Mouse (Mus musculus) kidney, postnatal 4 days (tissue): ENCODE measurements around the gene Cpsf7.

Experiments
- DNase-seq, 2 experiments: peaks; one replicate each; pipeline ENCODE4 v3.0.0; 2021; ENCODE audit warnings: mixed read lengths in 2 of 2

Gene Cpsf7

DNA sequence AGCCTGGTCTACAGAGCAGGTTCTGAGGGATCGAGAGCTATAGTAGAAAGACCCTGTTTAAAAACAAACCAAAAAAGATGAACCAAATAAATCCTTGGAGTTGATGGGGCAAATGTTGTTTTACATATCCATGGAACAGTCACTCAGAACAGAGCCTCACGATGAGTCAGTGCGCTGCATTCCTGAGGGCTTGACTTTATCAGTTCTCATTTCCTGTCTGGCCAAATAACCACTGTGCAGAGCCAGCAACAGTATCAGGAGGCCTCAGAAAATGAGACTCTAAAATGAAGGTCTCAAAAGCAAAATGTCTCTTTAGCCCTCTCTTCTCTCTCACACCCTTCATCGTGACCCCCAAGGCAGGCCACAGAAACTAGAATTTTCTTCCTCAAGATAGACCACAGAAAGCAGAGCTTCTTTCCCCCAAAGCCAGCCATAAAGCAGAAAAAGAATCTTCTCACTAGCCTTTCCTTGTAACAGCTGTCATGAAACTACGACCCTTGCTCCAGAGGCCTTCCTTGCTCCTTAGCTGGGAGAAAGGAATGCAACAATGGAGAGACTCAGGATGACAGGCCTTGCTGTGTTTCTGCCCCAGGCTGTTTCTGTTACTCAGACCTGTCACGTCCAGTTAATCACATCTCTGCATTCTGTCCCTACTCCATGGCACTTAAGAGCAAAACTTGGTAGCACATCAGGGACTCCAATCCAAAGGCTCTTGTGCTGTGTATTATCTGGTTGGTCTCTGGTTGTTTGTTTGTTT is 36.7 kb downstream of the Cpsf7 start:
- DNase-seq, result peak in 1 of 2 experiments; percentile 40

DNA sequence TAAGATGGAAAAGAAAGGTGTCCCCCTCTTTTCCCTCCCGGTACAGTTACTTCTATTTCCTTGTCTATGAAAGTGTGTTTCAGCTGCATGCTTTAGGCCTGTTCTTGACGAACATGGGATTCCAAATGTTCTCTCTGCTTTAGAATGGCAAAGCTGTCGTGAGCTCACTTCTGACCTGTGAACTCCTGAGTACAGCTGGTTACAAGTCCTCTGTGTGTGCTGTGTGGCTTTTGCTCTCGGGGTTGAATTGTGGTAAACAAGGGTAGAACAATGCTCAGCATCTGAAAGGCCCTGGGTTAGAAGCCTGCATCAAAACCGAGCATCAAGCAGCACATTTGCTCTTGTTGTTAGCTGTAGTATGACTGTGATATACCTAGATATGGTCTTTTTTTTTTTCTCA is 37.3 kb downstream of the Cpsf7 start:
- no peak for DNase-seq

DNA sequence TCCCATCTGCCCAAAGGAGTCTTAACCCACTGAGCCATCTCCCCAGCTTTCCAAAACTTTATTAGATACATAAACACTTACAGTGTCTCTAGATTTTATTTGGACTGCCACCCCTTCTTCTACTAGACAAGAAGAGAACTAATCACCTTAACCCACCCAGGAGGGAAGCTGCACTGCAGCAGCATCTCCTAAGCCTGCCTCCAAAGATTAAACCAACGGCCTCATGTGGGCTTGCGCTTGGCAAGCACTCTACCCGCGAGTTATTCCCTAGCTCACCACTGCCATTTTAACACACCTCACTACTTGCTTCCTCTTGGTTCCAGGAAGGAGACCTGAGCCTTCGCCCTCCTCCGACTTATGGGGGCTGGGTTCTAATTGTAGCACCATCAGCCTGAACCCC is 39.2 kb downstream of the Cpsf7 start:
- DNase-seq, result no peak

DNA sequence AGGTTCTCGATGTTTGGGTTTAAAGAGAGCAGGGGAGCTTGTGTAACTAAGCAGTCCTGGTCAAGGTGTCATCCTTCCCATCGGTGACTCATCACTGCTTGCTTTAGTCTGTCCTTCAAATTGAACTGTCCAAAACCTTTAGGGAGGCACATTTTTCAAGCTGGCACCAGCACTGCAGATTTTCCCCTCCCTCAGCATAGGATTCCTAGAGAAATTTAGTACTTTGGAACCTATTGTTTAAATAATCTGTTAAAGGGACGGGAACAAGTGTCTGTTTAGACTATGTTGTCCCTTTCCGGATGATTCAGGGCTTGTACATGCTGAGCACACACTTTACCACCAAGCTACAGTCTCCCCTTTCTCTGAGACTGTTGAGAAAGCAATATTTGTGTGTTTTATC is 40.2 kb downstream of the Cpsf7 start:
- no peak for DNase-seq

DNA sequence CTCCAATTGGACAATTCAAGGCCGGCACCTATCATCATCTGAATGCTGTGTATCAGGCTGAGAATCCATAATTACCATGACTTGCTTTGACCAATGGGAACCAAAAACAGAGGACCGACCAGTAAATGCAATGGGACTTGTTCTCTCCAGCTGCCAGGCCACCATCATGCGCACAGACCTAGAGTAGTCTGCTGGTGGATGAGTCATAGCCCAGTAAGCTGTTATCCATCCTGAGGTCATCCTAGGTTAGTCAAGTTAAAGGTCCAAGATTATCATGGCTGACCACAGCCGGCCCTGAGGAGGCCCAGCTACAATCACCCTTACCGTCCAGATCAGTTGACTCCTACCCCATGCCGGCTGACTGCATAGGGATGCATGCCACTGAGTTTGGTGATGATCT is 44.6 kb downstream of the Cpsf7 start:
- no peak for DNase-seq

DNA sequence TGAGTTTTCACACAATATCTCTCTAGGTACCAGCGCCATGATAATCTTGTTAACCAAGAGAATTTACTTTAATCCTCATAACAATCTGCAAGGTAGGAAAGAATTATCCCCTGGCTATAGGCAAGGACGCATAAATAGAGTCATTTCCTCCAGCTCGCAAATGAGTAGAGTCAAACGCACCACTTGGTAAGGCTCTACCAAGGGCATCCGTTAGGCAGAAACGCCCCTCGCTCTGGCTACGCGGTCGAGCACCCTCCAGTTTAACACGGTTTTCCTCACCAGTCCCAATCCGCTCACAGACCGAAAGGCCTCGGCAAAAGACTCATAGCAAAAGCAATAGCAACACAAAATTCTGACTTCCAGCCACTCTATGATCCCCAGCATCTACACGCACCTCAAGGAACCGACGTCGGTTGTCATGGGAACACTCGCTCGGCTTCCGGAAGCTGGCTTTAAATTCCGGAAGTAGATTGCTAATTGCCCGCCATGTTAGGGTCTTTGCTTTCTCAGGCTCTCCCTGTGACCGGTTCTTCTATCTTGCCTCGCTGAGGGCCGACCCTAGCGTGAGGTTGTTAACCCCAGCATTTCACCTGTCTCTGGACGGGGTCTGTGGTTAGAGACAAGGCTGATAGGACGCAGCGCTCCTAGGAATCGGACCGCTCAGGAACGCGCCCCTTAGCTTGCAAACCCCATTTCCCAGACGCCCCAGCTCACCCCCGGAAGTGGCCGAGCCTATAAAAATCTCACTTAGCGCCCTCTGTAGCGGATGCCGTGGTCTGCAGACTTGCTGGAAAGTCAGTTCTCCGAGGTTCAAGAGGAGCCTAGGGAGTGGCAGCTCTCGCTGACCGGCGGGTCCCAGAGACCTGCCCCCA is 51.9 kb downstream of the Cpsf7 start, which contains the start of the genes Cyb561a3 and Tmem138:
TSS of gene Cyb561a3 (plus strand) at position 483 of the 872 bp plus-strand sequence.
TSS of gene Tmem138 (minus strand) at position 673 of the 872 bp plus-strand sequence.
- DNase-seq, result peak; percentile 91 to 95

DNA sequence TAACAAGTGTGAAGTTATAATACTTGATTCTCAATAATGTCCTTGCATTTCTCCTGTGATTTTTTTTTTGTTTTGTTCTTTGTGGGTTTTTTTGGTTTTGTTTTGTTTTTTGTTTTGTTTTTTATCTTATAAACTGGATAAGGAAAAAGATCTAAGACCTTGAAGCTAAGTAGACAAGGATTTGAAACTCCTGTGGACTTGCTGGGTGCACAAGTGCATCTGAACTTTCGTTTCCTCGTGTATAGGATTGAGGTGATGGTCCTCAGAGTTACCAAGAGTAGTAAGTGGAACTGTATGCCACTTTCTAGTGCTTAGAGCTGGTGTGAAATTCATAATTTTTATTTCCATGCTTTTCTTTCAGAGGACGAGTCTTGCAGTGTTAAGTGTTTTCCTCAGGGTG is 55.0 kb downstream of the Cpsf7 start:
- no peak for DNase-seq

DNA sequence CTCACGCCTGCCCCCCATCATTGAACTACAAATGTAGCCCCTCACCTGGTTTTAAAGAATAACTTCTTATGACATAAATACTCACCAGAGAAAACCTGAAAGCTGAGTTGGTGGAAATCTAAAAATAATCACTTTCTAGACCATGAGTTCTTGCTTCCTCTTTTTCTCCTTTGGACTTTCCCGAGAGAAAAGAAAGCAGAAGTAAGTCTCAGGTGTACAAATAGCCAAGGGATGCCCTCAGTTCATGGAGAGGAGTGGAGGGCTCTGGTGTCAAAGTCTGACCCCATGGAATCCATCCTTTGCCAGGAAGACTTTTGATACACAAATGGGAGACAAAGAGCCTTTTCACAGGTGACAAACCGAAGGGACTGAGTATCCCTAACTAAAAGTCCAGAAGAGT is 55.7 kb downstream of the Cpsf7 start:
- no peak for DNase-seq

DNA sequence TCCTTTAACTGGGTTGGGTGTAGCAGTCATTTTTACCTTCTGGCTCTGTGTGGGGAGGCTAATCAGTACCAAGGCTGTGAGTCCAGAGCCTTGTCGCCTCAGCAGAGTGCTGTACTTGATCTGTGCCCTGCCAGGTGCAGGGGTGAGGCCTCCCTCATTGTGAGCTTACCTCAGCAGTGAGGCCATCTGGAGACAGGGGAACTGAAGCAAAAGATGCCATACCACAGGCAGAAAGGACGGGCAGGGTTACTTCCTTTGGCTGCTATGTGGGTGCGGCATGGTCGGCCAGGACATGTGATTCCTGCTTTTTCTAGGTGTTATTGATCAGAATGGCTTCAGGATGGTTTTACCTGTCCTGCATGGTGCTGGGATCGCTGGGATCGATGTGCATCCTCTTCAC is 56.9 kb downstream of the Cpsf7 start:
- DNase-seq, result no peak

DNA sequence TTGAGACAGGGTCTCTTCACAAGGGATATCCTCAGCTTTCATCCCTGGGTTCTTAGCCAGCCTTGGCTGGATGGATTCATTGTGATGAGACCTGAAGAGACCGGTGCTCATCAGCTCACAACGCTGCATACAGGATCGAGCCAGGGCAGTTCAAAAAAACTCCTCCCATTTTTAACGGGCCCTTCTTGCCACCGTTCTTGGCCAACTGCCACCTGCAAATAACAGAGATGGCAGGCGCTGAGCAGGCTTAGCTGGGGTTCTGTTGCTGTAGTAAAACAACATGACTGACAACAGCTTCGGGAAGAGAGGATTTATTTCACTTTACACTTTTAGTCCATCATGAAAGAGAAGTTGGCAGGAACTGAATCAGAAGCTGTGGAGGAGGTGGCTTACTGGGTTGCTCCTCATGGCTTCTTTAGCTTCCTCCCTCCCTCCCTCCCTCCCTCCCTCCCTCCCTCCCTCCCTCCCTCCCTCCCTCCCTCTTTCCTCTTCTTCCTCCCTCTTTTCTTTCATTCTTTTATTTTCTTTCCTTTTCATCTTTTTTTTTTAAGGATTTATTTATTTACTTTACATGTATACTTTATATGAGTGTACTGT is 58.6 kb downstream of the Cpsf7 start:
- DNase-seq, result no peak

DNA sequence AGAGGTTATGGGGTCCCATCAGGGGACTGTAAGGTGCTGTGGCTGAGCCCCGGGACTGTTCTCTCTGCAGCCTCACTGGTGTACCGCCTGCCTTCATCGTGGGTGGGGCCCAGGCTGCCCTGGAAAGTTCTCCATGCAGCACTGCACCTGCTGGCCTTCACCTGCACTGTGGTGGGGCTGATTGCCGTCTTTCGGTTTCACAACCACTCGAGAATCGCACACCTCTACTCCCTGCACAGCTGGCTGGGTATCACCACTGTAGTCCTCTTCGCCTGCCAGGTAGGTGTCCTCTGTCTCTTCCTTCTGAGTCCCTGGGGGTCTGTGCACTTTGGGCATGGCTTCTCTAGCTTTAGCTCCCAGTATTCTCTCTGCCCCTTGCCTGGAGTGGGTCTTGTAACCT is 60.0 kb downstream of the Cpsf7 start:
- DNase-seq, result no peak

DNA sequence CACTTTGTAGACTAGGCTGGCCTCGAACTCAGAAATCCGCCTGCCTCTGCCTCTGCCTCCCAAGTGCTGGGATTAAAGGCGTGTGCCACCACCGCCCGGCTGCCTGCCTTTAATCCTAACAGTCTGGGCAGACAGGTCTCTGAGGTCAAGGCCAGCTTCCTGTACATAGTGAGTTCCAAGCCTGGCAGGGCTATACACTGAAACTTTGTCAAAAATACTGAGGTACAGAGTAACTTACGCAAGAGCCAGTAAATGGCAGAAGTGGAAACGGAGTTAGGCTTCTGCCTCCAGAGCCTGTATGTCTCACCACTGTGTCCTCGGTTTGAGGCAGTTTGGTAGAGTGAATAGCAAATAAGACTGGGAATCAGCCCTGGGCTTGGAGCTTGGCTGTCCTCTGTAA is 62.2 kb downstream of the Cpsf7 start:
- DNase-seq, result no peak

DNA sequence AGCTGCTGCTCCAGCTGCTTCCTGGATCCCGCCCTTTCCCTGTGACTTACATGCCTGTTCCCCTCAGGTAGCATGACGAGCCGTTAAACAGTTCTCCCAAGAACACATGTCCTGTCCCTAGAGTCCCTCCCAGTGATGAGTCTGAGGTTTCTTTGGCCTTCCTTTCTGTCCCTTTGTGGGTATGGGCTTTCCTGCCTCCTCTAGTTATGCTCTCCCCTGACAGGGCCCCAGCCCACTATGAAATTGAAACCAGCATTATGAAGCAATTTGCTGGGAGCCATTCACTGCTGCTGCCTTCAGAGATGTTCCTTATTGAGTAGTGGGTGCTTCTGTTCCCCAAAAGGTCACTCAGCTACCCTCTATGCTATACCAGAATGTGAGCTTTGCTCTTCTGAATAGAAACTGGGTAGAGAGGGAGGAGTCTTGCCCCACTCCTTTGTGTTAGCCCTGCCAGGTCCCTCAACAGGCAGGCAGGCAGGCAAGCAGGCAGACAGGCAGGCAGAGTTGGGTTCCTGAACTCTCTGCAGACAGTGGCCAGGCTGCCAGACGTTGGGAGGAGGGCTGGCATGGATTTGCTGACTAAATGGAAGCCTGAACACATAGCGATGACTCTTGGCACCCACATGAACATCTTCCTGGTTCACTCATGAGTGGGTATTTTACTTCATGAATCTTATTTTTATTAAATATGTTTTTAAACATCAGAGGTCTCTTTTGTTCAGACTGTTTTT is 64.2 kb downstream of the Cpsf7 start:
- no peak for DNase-seq

DNA sequence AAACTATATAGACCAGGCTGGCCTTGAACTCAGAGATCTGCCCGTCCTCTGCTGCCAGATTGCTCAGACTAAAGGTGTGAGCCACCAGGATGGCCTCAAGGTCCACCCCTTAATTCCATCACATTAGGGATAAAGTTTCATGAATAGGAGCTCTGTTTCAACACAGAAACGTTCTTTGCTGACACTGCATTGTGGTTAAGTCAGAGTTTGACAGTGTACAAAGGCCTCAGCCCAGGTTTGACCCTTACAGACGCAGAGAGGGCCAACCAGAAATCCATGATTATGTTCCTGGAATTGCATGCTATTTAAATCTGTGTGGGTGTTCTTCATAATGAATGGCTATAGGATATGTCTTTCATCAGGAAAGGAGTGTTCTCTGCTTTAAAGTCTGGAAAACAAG is 65.2 kb downstream of the Cpsf7 start:
- DNase-seq, result no peak

DNA sequence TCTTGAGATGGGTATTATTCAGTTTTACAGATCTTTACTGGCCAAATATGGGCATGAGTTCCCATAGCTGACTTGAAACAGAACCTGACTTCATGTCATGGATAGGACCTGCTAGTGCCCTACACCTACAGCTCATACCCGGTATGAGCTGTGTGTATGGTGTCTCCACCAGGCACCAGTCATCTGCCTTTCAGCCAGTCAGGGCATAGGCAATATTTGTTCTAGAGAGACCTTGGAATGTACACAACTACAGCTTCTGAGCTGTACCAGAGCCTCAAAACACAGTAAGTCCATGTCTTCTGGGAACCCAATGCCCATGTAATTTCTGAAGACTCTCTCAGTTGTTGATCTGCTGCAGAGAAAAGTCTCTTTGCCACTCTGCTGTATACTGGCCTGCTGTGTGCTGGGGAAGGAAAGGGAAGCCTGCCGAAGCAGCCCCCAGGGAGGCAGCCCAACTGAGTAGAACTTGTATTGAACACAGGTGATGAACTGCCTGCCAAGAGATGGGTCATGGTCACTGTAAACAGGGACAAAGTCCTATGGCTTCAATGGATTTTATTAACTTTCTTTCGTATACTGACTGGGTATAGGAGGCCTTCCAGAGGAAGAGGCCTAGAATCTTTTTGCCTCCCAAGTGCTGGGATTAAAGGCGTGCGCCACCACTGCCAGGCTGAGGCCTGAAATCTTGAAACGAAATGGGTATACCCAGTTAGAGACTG is 66.8 kb downstream of the Cpsf7 start:
- no peak for DNase-seq
